8 mouse cellular contexts compared by ENCODE assay signal in the genomic region with DNA sequence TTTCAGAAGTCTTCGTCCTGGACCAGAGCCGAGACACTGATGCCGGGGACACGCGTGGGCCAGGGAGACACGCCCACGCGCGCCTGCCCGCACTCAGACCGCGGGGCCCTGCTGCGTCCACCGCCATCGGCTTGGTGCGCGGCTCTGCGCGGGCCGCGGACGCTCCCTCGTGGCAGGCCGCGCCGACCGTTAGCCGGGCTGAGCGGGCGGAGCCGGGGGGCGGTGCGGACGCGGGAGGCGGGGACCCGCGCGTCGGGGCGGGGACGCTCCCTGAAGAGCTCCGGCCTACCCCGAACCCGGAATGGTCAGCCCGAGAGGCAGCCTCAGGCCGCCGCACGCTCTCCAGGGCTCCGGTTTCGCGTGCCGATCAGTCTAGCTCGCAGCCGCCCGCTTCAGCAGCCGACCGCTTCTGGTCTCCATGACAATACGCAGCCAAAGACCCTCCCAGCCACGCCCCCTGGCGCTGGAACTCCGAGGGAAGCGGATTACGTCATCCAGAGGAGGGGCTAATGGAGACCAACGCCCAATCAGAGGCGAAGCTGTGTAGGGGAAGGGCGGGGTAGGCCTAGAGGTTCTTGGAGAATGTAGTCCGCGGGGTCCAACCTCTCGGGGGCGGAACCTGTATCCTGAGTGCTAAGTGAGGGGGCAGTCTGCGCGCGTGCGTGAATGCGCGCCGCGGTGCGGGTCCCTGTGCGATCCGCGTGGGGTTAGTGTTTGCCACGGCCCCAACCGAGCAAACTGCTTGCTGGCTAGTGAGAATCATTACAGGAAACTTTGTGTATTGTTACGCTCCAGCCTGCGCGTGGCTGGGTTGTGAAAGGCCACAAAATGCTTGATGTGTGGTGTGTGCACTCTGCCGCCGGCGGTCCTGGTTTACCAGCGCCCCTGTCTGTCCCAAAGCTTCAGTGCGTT. TPM values are rescaled to one million over a fixed set of nuclear protein-coding genes. Genes with fewer than 3 reads are reported as not detected.
DNase-seq lines count a peak whose midpoint lies in the region; ATAC-seq lines count a peak whose summit lies in the region.

No protein-coding gene starts in this region.

- under 1% methylated on average over 91 of the region's 93 CpGs for WGBS in intestine, embryonic 15.5 days

- peak overlapping the region; percentile 77 for H3K4me3 ChIP-seq in intestine, embryonic 15.5 days (replicated peaks)

- H3K27ac ChIP-seq in intestine, embryonic 15.5 days: 0 out of 2 replicates have a peak overlapping the region, but pooled peaks have one; percentile 40

- intact Hi-C loops in gastrocnemius, postnatal 36 days (cut with DNase I): loop anchor here (5.0 kb wide), 3 partner anchors 554 to 974 kb away; a partner anchor contains a TSS
- intact Hi-C loops in left cerebral cortex, postnatal 14 days (cut with DNase I): loop anchor here (2.0 to 10.0 kb wide), 4 partner anchors 281 to 974 kb away; no protein-coding TSS in a partner anchor

- H3K36me3 ChIP-seq in intestine, embryonic 15.5 days: no peaks in the 10 kb centered on the region

- peak; percentile 98 for ATAC-seq in intestine, embryonic 15.5 days
- peak; percentile 96 for ATAC-seq in megakaryocyte-erythroid progenitor cell, adult 5-6 weeks (replicated peaks; ENCODE audit: low FRiP score, low TSS enrichment, poor library complexity, severe bottlenecking)

- H3K9ac ChIP-seq in intestine, embryonic 15.5 days: peak overlapping the region; percentile 42; the same call in 1 of the 2 replicates

- DNase-seq in adrenal gland, postnatal 10 days: peak; percentile 96
- DNase-seq in embryo, embryonic 9.5 days (ENCODE audit: extremely low spot score): peak; percentile 100
- DNase-seq in gastrocnemius, postnatal 36 days: peak; percentile 94
- DNase-seq in left cerebral cortex, postnatal 14 days (ENCODE audit: low spot score in 2 of 2): peak; percentile 94 to 96
- DNase-seq in right cerebral cortex, postnatal 14 days: peak; percentile 92
- DNase-seq in urinary bladder, postnatal 25 days (ENCODE audit: low spot score): peak; percentile 93

- peaks cover 66% of the 10 kb centered on the region for H3K27me3 ChIP-seq in intestine, embryonic 15.5 days (replicated peaks)

- peak overlapping the region; percentile 94 for H3K4me2 ChIP-seq in intestine, embryonic 15.5 days (replicated peaks)

- H3K4me1 ChIP-seq in intestine, embryonic 15.5 days (replicated peaks): peaks cover 34% of the 10 kb centered on the region

- no peaks in the 10 kb centered on the region for H3K9me3 ChIP-seq in intestine, embryonic 15.5 days

RNA-seq across cellular contexts. Expression of a gene that starts 1.5 kb away (rescaled TPM):
- 1 to 10 TPM; 1.7 to 1.9 TPM for total RNA-seq in adrenal gland, postnatal 10 days (2021)
- total RNA-seq in gastrocnemius, postnatal 36 days (2021): not detected
- 0.11 and 0.13 TPM in 2 replicates for polyA plus RNA-seq in intestine, embryonic 15.5 days (2015; fragmentation: Nextera tagmentation; extraction: Ambion mirVana)
- not detected for total RNA-seq in left cerebral cortex, postnatal 14 days (2021)
- not detected in 2 replicates for total RNA-seq in megakaryocyte-erythroid progenitor cell, adult 5-6 weeks (2014; fragmentation: Nextera tagmentation)
- total RNA-seq in megakaryocyte-erythroid progenitor cell, adult 5-6 weeks (2017): not detected in 2 replicates

Comparison
In these comparisons a context has a peak if more than half of its experiments do, and no peak if none do; other contexts are left out.
1. Peak in every context shown above with its lines: DNase-seq, ATAC-seq, H3K4me3 ChIP-seq and H3K27ac ChIP-seq.